Mouse (Mus musculus) cerebral cortex, adult 2 months (tissue): ENCODE data around the gene Spcs2.

Experiments
- WGBS: fragments of 180-500 bp; shearing (Covaris S2); methylation state at CpG from one replicate; pipeline ENCODE4 v1.1.7; 2018; 5-methylcytosine and 5-hydroxymethylcytosine counted together

The Spcs2 gene

GRCm38 (mm10) chr7:99823045-99823663 lies 40.1 kb downstream of the Spcs2 start:
- 91% methylated on average over 10 of the region's 10 CpGs for WGBS

GRCm38 (mm10) chr7:99822426-99822825 lies 40.8 kb downstream of the Spcs2 start:
- 93% methylated on average over 5 of the region's 5 CpGs for WGBS

GRCm38 (mm10) chr7:99821953-99822352 lies 41.3 kb downstream of the Spcs2 start:
- WGBS = 100% methylated on average over 2 of the region's 2 CpGs

- WGBS = 55% methylated on average over 9 of the region's 9 CpGs
Observed at GRCm38 (mm10) chr7:99818181-99818725, 45.0 kb downstream of the Spcs2 start.

- WGBS = 90% methylated on average over 11 of the region's 11 CpGs
Observed at GRCm38 (mm10) chr7:99813394-99813793, 49.9 kb downstream of the Spcs2 start.

- WGBS = 94% methylated on average over 4 of the region's 4 CpGs
Observed at GRCm38 (mm10) chr7:99811661-99812060, 51.6 kb downstream of the Spcs2 start.

GRCm38 (mm10) chr7:99810814-99811213 lies 52.4 kb downstream of the Spcs2 start:
- WGBS = 94% methylated on average over 2 of the region's 2 CpGs

- WGBS = 84% methylated on average over 7 of the region's 7 CpGs
Observed at GRCm38 (mm10) chr7:99807043-99807442, 56.2 kb downstream of the Spcs2 start.

- 82% methylated on average over 1 of the region's 1 CpGs for WGBS
Observed at GRCm38 (mm10) chr7:99805340-99805739, 57.9 kb downstream of the Spcs2 start.

- WGBS = 90% methylated on average over 3 of the region's 3 CpGs
Observed at GRCm38 (mm10) chr7:99804033-99804432, 59.2 kb downstream of the Spcs2 start.

GRCm38 (mm10) chr7:99803535-99803934 lies 59.7 kb downstream of the Spcs2 start:
- 81% methylated on average over 8 of the region's 8 CpGs for WGBS

GRCm38 (mm10) chr7:99799118-99799517 lies 64.1 kb downstream of the Spcs2 start:
- 80% methylated on average over 7 of the region's 7 CpGs for WGBS

- WGBS = 35% methylated on average over 6 of the region's 6 CpGs
Observed at GRCm38 (mm10) chr7:99797911-99798647, 65.2 kb downstream of the Spcs2 start.

GRCm38 (mm10) chr7:99797261-99797660 lies 66.0 kb downstream of the Spcs2 start:
- 68% methylated on average over 3 of the region's 3 CpGs for WGBS

- 84% methylated on average over 3 of the region's 3 CpGs for WGBS
Observed at GRCm38 (mm10) chr7:99796471-99796870, 66.8 kb downstream of the Spcs2 start.

- 31% methylated on average over 17 of the region's 17 CpGs for WGBS
Observed at GRCm38 (mm10) chr7:99795192-99795981, 67.9 kb downstream of the Spcs2 start.

GRCm38 (mm10) chr7:99794096-99794495 lies 69.2 kb downstream of the Spcs2 start:
- 85% methylated on average over 2 of the region's 2 CpGs for WGBS

- WGBS = 93% methylated on average over 10 of the region's 10 CpGs
Observed at GRCm38 (mm10) chr7:99790816-99791215, 72.4 kb downstream of the Spcs2 start.

GRCm38 (mm10) chr7:99788563-99788962 lies 74.7 kb downstream of the Spcs2 start:
- 77% methylated on average over 5 of the region's 5 CpGs for WGBS

GRCm38 (mm10) chr7:99787935-99788334 lies 75.3 kb downstream of the Spcs2 start:
- 69% methylated on average over 2 of the region's 2 CpGs for WGBS
